Mouse (Mus musculus) myocyte (in vitro differentiated cells): ENCODE measurements around the gene Cluh.

ENCODE experiments used
- CEBPB ChIP-seq: IDR thresholded peaks from 2 replicates; pipeline ENCODE4 v1.6.1; 2011; ENCODE audit warnings: mild to moderate bottlenecking, moderate library complexity; ENCODE audit not compliant: poor library complexity, insufficient read depth, severe bottlenecking
- POLR2A ChIP-seq: IDR thresholded peaks from one replicate; pipeline ENCODE4 v1.6.1; 2011; ENCODE audit warnings: low read depth, mild to moderate bottlenecking, control low read depth, moderate library complexity; ENCODE audit not compliant: insufficient read length

DNA sequence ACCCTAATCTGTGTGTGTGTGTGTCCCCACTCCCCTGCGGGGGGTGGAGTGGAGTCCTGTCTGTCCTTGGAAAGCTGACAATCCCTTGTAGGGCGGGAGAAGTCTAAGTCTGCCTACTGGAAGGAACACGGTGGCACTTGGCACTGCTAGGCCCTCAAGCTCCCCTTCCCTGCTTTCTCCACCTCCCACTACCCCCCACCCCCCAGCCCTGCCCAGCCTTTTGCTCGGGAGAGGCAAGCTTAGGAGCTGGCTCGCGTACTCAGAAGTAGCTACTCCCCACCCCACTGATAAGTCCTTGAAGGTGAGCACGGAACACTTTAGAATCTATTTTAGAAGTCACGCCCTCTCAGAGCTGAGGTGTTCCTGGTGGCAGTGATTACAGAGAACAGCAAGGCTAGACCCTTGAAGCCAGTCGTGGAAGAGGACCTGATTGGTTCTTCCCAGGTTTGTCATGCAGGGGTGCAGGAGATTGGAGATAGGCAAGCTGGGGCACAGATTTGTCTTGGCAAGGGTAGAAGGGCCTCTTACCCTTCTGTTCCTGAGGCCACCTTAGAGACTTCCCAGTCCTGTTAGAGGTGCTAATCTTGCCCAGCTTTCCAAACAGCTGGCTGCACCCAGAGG is 10.4 kb upstream of the Cluh start:
- TF ChIP-seq CEBPB = no peak
- no peak for TF ChIP-seq POLR2A
